Mouse (Mus musculus) stomach, embryonic 16.5 days (tissue): Measurements from ENCODE around the gene Tmem182. TPM values are rescaled to one million over a fixed set of nuclear protein-coding genes. Genes with fewer than 3 reads are reported as not detected.

Experiments used
- ATAC-seq: fragments of 200-750 bp; cut with Nextera tagmentation; 2 replicates; pipeline ENCODE4 v1.8.0; 2017; ENCODE audit warnings: moderate number of reproducible peaks, moderate TSS enrichment; ENCODE audit not compliant: insufficient read depth, low FRiP score
- H3K27ac ChIP-seq: fragments of 300-500 bp; sonication (generic); 2 replicates; pipeline ENCODE4 v1.5.1; 2014; ENCODE audit warnings: low read length
- H3K27me3 ChIP-seq: fragments of 300-500 bp; sonication (generic); 2 replicates; pipeline ENCODE4 v1.6.1; 2014; ENCODE audit warnings: low read length, control low read depth, mixed read lengths; ENCODE audit not compliant: control insufficient read depth, insufficient read depth
- H3K36me3 ChIP-seq: fragments of 300-500 bp; sonication (generic); 2 replicates; pipeline ENCODE4 v1.6.1; 2014; ENCODE audit warnings: low read length; ENCODE audit not compliant: control insufficient read depth, insufficient read depth
- H3K4me1 ChIP-seq: fragments of 300-500 bp; sonication (generic); 2 replicates; pipeline ENCODE4 v1.6.1; 2014; ENCODE audit warnings: low read length, control low read depth, mixed read lengths; ENCODE audit not compliant: control insufficient read depth, insufficient read depth
- H3K4me2 ChIP-seq: fragments of 300-500 bp; sonication (generic); 2 replicates; pipeline ENCODE4 v1.6.1; 2014; ENCODE audit warnings: low read depth, low read length, mixed read lengths
- H3K4me3 ChIP-seq: fragments of 300-500 bp; sonication (generic); replicated peaks from 2 replicates; pipeline ENCODE4 v1.5.1; 2014; ENCODE audit warnings: mild to moderate bottlenecking, low read length
- H3K9ac ChIP-seq: fragments of 300-500 bp; sonication (generic); 2 replicates; pipeline ENCODE4 v1.6.1; 2014; ENCODE audit warnings: low read length
- H3K9me3 ChIP-seq: fragments of 300-500 bp; sonication (generic); replicated peaks from 2 replicates; pipeline ENCODE4 v1.6.1; 2016; ENCODE audit warnings: low read length, control low read depth; ENCODE audit not compliant: control insufficient read depth
- WGBS: fragments of 180-500 bp; shearing (Covaris S2); extraction: QIAGEN DNeasy Blood & Tissue Kit; methylation state at CpG from one replicate; pipeline ENCODE4 v1.1.7; 2014; 5-methylcytosine and 5-hydroxymethylcytosine counted together
- polyA plus RNA-seq: library from polyadenylated mRNA; unstranded; fragments of >200 nt; fragmentation: Nextera tagmentation; extraction: Ambion mirVana; gene quantifications from 2 replicates; pipeline ENCODE4 v1.2.1, GENCODE M21; 2015

Gene Tmem182
- polyA plus RNA-seq, 1 experiment from 2014 or later: 4.3 TPM

DNA sequence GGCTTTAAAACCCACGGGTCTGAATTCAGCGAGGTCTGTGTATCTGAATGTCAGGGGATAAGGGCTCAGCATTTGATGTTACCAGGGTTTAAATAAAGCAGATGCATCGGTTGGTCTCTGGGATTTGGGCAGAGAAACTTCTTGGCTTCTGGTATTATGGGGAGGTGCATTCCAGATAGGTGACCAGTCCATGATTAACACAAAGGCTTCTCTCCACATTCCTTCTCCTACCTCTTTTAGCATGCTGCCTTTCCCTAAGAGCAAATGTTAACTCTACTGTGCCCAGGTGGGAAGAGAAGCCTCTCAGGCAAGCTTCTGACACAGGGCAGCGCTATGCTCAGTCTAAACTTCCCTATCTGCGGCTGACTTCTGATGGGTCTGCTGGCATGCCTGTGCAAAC is 32.2 kb upstream of the Tmem182 start:
- H3K9me3 ChIP-seq: no peaks in the 10 kb centered on the region
- WGBS: 76% methylated on average over 5 of the region's 5 CpGs
- ATAC-seq: no peak
- no peaks in the 10 kb centered on the region for H3K36me3 ChIP-seq
- H3K4me1 ChIP-seq: no peaks in the 10 kb centered on the region
- H3K9ac ChIP-seq: no peak overlapping the region
- no peak overlapping the region for H3K4me2 ChIP-seq
- H3K4me3 ChIP-seq: no peak overlapping the region
- H3K27me3 ChIP-seq: no peaks in the 10 kb centered on the region
- H3K27ac ChIP-seq: no peak overlapping the region

DNA sequence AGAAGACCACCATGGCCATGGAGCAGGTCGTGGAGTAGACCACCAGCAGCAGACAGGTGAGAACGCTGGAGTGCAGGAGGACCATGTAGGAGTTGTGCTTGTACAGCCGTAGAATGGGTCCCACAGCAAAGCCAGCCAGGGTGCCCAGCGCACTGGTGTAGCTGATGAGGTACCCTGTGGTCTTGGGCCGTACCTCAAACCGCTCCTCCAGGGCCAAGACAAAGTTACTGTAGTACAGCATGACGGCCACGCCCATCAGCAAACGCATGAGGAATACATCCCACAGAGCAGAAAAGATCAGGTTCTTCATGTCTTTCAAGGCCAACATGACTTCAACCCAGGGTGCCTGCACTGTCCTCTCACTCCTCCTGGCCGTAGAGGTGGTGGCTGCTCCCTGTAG is 31.4 kb upstream of the Tmem182 start:
- no peak overlapping the region for H3K27ac ChIP-seq
- 90% methylated on average over 10 of the region's 10 CpGs for WGBS

DNA sequence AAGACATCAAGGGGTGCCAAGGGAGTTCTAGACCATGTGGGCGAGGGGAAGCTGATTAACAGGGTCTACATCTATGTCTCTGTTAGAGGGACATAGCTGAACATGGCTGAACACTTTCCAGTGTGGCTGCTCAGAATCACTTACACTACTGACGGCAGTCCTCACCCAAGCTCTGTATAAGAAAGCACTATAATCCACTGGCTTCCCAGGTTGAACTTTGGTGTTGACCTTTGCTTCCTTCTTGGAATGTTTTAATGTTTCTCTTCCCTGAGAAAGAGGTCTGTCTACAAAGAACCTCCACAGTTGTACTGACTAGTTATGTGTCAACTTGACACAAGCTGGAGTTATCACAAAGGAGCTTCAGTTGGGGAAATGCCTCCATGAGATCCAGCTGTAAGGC is 29.3 kb upstream of the Tmem182 start:
- no peak for ATAC-seq
- H3K9ac ChIP-seq: no peak overlapping the region
- no peak overlapping the region for H3K4me2 ChIP-seq
- H3K4me3 ChIP-seq: no peak overlapping the region
- H3K27me3 ChIP-seq: no peaks in the 10 kb centered on the region
- peaks cover 10% of the 10 kb centered on the region for H3K36me3 ChIP-seq
- H3K9me3 ChIP-seq: peaks cover 8% of the 10 kb centered on the region; the same call in 1 of the 2 replicates
- 65% methylated on average over 2 of the region's 2 CpGs for WGBS
- H3K27ac ChIP-seq: no peak overlapping the region
- no peaks in the 10 kb centered on the region for H3K4me1 ChIP-seq

More for the DNA sequence above, 31.4 kb upstream of the Tmem182 start:
- no peaks in the 10 kb centered on the region for H3K27me3 ChIP-seq
- ATAC-seq: no peak
- H3K9ac ChIP-seq: no peak overlapping the region
- no peaks in the 10 kb centered on the region for H3K4me1 ChIP-seq
- no peak overlapping the region for H3K4me2 ChIP-seq
- no peak overlapping the region for H3K4me3 ChIP-seq
- peaks cover 4% of the 10 kb centered on the region; the same call in 1 of the 2 replicates for H3K9me3 ChIP-seq
- peaks cover 5% of the 10 kb centered on the region for H3K36me3 ChIP-seq

DNA sequence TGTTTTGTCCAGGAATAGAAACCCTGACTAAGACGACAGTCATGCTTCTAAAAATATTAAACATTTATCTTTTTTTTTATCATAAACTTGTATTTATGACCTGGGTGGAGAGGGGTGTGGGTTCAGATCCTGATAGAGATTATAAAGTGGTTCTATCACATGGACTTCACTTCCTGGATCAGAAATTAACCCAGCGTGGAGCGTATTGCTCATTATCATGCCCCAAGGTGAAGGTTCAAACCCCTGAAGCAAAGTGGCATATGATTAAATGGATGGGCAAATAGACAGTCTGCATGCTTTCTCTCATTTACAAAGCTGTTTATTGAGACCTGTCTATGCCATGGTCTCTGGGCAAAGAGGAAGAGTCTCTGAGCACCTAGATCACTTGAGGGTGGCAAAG is 28.6 kb upstream of the Tmem182 start:
- peaks cover 8% of the 10 kb centered on the region; the same call in 1 of the 2 replicates for H3K9me3 ChIP-seq
- no peaks in the 10 kb centered on the region for H3K27me3 ChIP-seq
- ATAC-seq: no peak
- H3K4me2 ChIP-seq: no peak overlapping the region
- H3K4me3 ChIP-seq: no peak overlapping the region
- H3K4me1 ChIP-seq: no peaks in the 10 kb centered on the region
- H3K36me3 ChIP-seq: peaks cover 10% of the 10 kb centered on the region
- H3K9ac ChIP-seq: no peak overlapping the region
- no peak overlapping the region for H3K27ac ChIP-seq
- WGBS: 81% methylated on average over 3 of the region's 3 CpGs

DNA sequence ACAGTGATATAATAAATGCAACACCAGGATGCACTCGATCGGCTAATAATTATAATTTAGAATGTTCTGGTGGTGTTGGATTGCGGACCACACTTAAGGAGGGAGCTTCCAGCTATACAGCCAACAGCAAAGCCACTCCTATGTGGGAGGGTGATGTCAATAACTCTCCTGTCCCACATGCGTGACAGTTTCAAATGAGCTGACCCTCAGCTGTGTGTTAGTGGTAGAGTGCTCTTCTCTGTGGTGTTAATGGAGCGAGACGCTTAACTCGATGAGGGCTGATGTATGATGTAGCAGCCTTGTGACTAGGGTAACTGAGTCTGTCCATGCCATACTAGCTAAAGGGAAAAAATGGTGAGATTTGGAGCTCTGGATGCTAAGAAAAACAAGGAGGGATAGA is 22.0 kb upstream of the Tmem182 start:
- Histone ChIP-seq H3K9me3 (peaks cover 6% of the 10 kb centered on the region; the same call in 1 of the 2 replicates), H3K4me3 (no peak overlapping the region), H3K36me3 (peaks cover 8% of the 10 kb centered on the region), H3K4me2 (no peak overlapping the region), H3K27ac (no peak overlapping the region), H3K9ac (no peak overlapping the region), H3K27me3 (no peaks in the 10 kb centered on the region), H3K4me1 (no peaks in the 10 kb centered on the region)
- no peak for ATAC-seq
- WGBS: 93% methylated on average over 7 of the region's 7 CpGs

DNA sequence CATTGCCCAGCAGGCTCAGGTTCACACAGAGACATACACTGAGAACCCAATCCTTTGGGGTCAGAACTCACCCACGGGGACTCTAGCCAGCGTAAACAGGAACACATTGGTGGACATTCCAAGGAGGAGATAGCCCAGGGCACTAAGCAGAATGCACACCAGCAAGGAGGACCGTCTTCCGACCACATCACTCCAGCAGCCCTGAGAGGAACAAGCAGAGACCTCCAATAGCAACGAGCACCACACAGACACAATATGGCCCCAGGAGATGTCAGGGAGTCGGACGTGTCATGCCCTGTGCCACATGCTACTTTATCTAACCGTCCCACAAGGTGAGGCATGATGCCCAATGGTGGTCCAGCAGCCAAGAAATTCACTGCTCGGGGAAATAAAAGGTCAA is 21.1 kb upstream of the Tmem182 start:
- WGBS: 88% methylated on average over 9 of the region's 9 CpGs
- ATAC-seq: no peak
- peaks cover 5% of the 10 kb centered on the region; the same call in 1 of the 2 replicates for H3K36me3 ChIP-seq

DNA sequence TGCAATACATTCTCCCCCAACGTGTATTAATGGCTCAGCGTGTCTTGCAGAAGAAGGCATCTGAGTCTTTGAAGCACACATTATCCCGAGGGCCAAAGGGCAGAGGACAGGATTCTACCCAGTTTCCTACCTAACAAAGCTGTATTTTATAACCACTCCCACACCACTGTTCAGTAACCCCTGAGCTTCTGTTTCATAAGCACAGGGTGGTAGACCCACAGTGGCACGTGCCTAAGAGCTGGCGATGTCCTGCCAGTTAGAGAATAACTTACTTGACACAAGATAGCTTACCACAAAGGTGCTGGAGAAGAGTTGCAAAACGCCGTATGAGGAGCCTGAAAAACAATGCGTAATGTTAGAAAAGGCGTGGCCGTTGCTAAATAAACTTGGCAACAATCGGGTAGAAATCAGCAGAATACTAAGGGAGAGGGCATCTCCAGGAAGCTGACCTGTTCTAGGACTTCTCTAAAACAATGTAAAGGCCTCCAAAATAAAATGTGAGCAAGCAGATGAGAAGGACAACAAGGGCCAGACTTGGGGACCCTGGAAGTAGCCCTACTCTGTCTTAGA is 19.4 kb upstream of the Tmem182 start:
- H3K9ac ChIP-seq: no peak overlapping the region
- ATAC-seq: no peak
- H3K9me3 ChIP-seq: no peaks in the 10 kb centered on the region
- H3K36me3 ChIP-seq: no peaks in the 10 kb centered on the region
- WGBS: 72% methylated on average over 11 of the region's 11 CpGs
- H3K4me3 ChIP-seq: no peak overlapping the region
- H3K27ac ChIP-seq: no peak overlapping the region
- H3K27me3 ChIP-seq: no peaks in the 10 kb centered on the region
- H3K4me2 ChIP-seq: no peak overlapping the region
- no peaks in the 10 kb centered on the region for H3K4me1 ChIP-seq

More for the DNA sequence above, 21.1 kb upstream of the Tmem182 start:
- H3K4me1 ChIP-seq: no peaks in the 10 kb centered on the region
- H3K4me3 ChIP-seq: no peak overlapping the region
- H3K4me2 ChIP-seq: no peak overlapping the region
- H3K9me3 ChIP-seq: 0 out of 2 replicates have a peak, but pooled peaks cover 2% of the 10 kb centered on the region
- no peak overlapping the region for H3K9ac ChIP-seq
- H3K27me3 ChIP-seq: no peaks in the 10 kb centered on the region
- no peak overlapping the region for H3K27ac ChIP-seq

DNA sequence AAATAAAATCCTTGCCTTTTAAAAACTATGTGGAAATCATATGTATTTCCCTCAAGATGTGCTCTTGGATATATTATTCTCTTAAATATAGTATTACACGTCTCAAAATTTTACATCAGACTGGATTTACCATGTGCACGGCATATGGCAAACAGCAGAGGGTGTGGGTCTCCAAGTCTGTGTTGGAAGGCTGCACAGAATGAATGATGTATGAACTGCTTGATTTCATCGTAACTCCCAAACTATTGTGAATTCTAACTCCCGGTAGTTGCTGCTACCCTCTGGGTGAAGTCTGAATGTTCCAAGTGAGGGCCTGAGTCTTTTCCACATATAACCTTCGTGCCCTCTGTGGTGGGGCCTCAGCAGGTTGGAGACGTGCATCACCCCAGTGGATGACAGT is 16.4 kb upstream of the Tmem182 start:
- Histone ChIP-seq H3K27me3 (no peaks in the 10 kb centered on the region), H3K36me3 (no peaks in the 10 kb centered on the region), H3K9ac (no peak overlapping the region), H3K4me3 (no peak overlapping the region), H3K4me1 (no peaks in the 10 kb centered on the region), H3K27ac (no peak overlapping the region), H3K4me2 (no peak overlapping the region), H3K9me3 (no peaks in the 10 kb centered on the region)
- ATAC-seq: no peak
- WGBS: 83% methylated on average over 6 of the region's 6 CpGs

DNA sequence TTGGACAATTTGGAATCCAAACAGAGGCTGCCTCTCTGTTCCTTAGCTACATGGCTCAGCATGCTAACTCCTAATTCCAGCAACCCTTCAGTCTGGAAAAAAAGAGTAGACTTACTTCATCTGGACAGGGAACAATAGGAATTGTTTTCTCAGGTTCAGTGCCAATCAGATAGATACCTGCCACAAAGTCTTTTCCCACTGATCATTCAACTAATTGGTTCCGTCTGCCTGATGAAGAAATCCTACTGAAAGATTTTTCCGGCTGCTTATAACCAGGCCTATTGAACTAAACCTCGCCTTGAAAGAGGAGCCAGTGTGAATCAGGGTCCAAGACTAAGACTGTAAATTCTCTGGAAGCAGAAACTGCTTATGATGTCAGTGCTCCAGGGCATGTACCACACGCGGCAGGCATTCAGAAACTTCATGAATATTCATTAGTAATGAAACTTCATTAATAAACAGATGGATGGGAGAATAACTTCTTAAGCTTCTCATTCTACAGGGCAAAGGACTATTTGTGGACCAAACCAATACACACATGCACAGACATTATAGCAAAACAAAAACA is 15.7 kb upstream of the Tmem182 start:
- no peaks in the 10 kb centered on the region for H3K27me3 ChIP-seq
- peak; percentile 23; the same call in 1 of the 2 replicates for ATAC-seq
- no peaks in the 10 kb centered on the region for H3K4me1 ChIP-seq
- peak overlapping the region; percentile 59 for H3K4me3 ChIP-seq
- H3K9me3 ChIP-seq: no peaks in the 10 kb centered on the region
- H3K4me2 ChIP-seq: peak overlapping the region; percentile 75
- H3K27ac ChIP-seq: no peak overlapping the region
- no peaks in the 10 kb centered on the region for H3K36me3 ChIP-seq
- 46% methylated on average over 5 of the region's 5 CpGs for WGBS
- H3K9ac ChIP-seq: peak overlapping the region; percentile 74
